Mouse (Mus musculus) heart, adult 2 months (tissue): ENCODE measurements around the gene Kcnip4. TPM values are rescaled to one million over a fixed set of nuclear protein-coding genes. Genes with fewer than 3 reads are reported as not detected.

Experiments
- DNase-seq, 2 experiments: peaks; one replicate each; pipeline ENCODE4 v3.0.0; 2021
- H3K27ac ChIP-seq: fragments of 200-600 bp; 2 replicates; pipeline ENCODE4 v1.8.1; 2022
- H3K27me3 ChIP-seq: fragments of 200-500 bp; 2 replicates; pipeline ENCODE4 v1.6.1; 2012; ENCODE audit warnings: mild to moderate bottlenecking, low read length, inconsistent platforms, mixed read lengths; ENCODE audit not compliant: control insufficient read depth, insufficient read depth
- H3K36me3 ChIP-seq: fragments of 200-500 bp; 2 replicates; pipeline ENCODE4 v1.6.1; 2012; ENCODE audit warnings: low read length, inconsistent platforms; ENCODE audit not compliant: control insufficient read depth, insufficient read depth
- H3K4me1 ChIP-seq: fragments of 200-500 bp; 2 replicates; pipeline ENCODE4 v1.6.1; 2011; ENCODE audit warnings: low read length; ENCODE audit not compliant: control insufficient read depth, insufficient read depth
- H3K4me3 ChIP-seq: fragments of 200-600 bp; 2 replicates; pipeline ENCODE4 v1.8.1; 2022
- H3K79me2 ChIP-seq: fragments of 200-500 bp; replicated peaks from 2 replicates; pipeline ENCODE4 v1.6.1; 2012; ENCODE audit warnings: mild to moderate bottlenecking, inconsistent platforms, low read length, moderate library complexity, mixed read lengths; ENCODE audit not compliant: control insufficient read depth, insufficient read depth
- H3K9ac ChIP-seq: fragments of 200-500 bp; 2 replicates; pipeline ENCODE4 v1.6.1; 2012; ENCODE audit warnings: low read depth, mild to moderate bottlenecking, control low read depth, inconsistent platforms, low read length, mixed read lengths
- CTCF ChIP-seq: fragments of 200-600 bp; IDR thresholded peaks from 2 replicates; pipeline ENCODE4 v1.8.1; 2022; ENCODE audit warnings: antibody characterized with exemption, mild to moderate bottlenecking, moderate library complexity
- EP300 ChIP-seq: fragments of 200-500 bp; IDR thresholded peaks from 2 replicates; pipeline ENCODE4 v1.6.1; 2011; ENCODE audit warnings: low read depth, low read length, control low read depth; ENCODE audit not compliant: insufficient read depth
- POLR2A ChIP-seq: fragments of 200-500 bp; IDR thresholded peaks from 2 replicates; pipeline ENCODE4 v1.6.1; 2011; ENCODE audit warnings: mild to moderate bottlenecking, low read depth, low read length, control low read depth; ENCODE audit not compliant: insufficient read depth
- WGBS: fragments of 180-500 bp; shearing (Covaris S2); methylation state at CpG from one replicate; pipeline ENCODE4 v1.1.7; 2018; 5-methylcytosine and 5-hydroxymethylcytosine counted together
- intact Hi-C: fragments of 180-260 bp; cut with DNase I; formaldehyde crosslinking; loops from one replicate; pipeline ENCODE4 v1.15.1; 2025
- polyA plus RNA-seq: library from polyadenylated mRNA; depleted of rRNA; stranded (reverse); fragments of >200 nt; gene quantifications from 2 replicates; pipeline ENCODE4 v1.2.3, GENCODE M21; 2012
- total RNA-seq, 2 experiments: library from RNA; stranded (reverse); gene quantifications; 2 replicates each; pipeline ENCODE4 v1.2.3; 2021

The Kcnip4 gene
- total and polyA plus RNA-seq, 3 experiments: 0.10 TPM; not detected in 2

DNA sequence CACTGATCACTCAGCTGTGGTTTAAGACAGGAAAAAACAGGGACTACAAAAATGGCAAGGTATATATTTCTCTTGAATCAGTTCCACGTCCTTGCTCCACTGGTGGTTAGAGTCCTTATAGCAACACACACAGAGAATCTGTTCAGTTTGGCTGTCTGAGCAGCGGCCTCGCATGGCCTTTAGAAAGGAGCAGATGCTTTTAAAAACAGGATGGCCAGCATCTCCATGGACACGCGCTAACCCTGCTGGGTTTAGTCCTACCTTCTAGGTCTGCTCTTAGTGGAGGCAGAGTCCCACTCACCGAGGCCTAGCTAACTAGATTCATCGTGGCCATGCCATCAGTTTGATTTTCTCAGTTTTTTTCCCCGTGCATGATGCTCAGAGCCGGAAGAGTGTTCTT is 918.4 kb downstream of the Kcnip4 start:
- 91% methylated on average over 9 of the region's 9 CpGs for WGBS
- no peaks in the 10 kb centered on the region for H3K4me1 ChIP-seq
- no peak for DNase-seq
- no peaks in the 10 kb centered on the region for H3K27me3 ChIP-seq
- no peak overlapping the region for H3K9ac ChIP-seq
- no peak overlapping the region for H3K4me3 ChIP-seq
- intact Hi-C loops: no loop called here
- no peaks in the 10 kb centered on the region for H3K79me2 ChIP-seq
- H3K36me3 ChIP-seq: no peaks in the 10 kb centered on the region
- H3K27ac ChIP-seq: no peak overlapping the region
- TF ChIP-seq POLR2A (no peak), CTCF (no peak), EP300 (no peak)

DNA sequence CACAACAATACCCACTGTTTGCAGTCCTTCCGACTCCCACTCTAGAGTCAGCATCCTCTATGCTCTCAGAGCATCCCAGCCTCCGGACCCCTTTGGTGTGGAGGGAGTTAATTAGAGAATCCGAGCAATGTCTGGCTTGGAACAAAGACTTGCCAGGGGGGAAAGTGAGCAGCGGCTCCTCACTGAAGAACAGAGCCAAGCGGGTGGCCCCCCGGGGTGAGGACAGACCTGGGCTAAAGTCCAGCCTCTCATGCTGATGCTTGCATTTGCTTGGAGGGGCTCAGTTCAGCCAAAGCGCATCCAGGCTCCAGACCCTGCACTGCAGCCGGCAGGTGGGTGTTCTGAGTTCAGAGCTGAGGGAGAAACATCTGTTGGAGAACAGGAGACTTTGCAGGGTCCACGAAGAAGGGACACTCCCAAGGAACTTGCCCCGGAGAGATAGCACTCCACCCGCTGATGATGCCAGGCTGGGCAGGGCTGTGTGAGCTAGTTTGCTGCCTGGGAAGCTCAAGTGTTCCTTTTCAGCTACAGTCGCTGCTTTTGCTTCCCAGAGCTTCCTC is 925.1 kb downstream of the Kcnip4 start:
- no peak for DNase-seq
- Histone ChIP-seq H3K27ac (no peak overlapping the region), H3K4me1 (no peaks in the 10 kb centered on the region), H3K79me2 (no peaks in the 10 kb centered on the region), H3K9ac (no peak overlapping the region), H3K4me3 (no peak overlapping the region), H3K27me3 (no peaks in the 10 kb centered on the region), H3K36me3 (no peaks in the 10 kb centered on the region)
- intact Hi-C loops: no loop called here
- TF ChIP-seq CTCF: no peak
- no peak for TF ChIP-seq POLR2A
- no peak for TF ChIP-seq EP300
- WGBS: 3% methylated on average over 12 of the region's 12 CpGs

- H3K36me3 ChIP-seq: no peaks in the 10 kb centered on the region
- H3K27me3 ChIP-seq: no peaks in the 10 kb centered on the region
- no peak overlapping the region for H3K27ac ChIP-seq
- H3K4me1 ChIP-seq: no peaks in the 10 kb centered on the region
- intact Hi-C loops: no loop called here
- TF ChIP-seq EP300 (no peak), POLR2A (no peak), CTCF (no peak)
- no peak overlapping the region for H3K4me3 ChIP-seq
- DNase-seq: no peak
- H3K9ac ChIP-seq: no peak overlapping the region
- H3K79me2 ChIP-seq: no peaks in the 10 kb centered on the region
These were observed 936.7 kb downstream of the Kcnip4 start for GRCm38 (mm10) chr5:48588014-48588413.

DNA sequence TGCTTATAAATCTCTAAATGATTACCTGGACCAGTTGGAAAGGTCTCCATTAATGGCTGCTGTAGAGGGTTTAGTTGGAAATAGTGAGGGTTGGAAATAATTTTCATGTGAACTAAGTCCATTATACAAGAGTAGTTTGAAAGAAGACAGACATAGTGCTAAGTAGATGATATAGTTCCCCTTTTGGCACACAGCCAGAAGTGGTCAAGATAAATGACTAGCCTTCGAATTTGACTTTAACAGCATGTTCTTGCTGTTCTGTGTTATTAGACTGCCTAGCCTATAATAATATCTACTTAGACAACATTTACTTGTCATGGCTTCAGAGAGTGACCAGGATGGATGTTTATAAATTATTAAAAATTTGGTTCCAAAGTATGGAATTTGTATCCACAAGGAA is 941.3 kb downstream of the Kcnip4 start:
- no peak for DNase-seq
- no peaks in the 10 kb centered on the region for H3K36me3 ChIP-seq
- H3K27ac ChIP-seq: no peak overlapping the region
- no peak for TF ChIP-seq EP300
- no peak for TF ChIP-seq POLR2A
- TF ChIP-seq CTCF: no peak
- H3K4me1 ChIP-seq: no peaks in the 10 kb centered on the region
- H3K79me2 ChIP-seq: no peaks in the 10 kb centered on the region
- no peak overlapping the region for H3K4me3 ChIP-seq
- intact Hi-C loops: no loop called here
- 0% methylated on average over 1 of the region's 1 CpGs for WGBS
- no peaks in the 10 kb centered on the region for H3K27me3 ChIP-seq
- H3K9ac ChIP-seq: no peak overlapping the region

DNA sequence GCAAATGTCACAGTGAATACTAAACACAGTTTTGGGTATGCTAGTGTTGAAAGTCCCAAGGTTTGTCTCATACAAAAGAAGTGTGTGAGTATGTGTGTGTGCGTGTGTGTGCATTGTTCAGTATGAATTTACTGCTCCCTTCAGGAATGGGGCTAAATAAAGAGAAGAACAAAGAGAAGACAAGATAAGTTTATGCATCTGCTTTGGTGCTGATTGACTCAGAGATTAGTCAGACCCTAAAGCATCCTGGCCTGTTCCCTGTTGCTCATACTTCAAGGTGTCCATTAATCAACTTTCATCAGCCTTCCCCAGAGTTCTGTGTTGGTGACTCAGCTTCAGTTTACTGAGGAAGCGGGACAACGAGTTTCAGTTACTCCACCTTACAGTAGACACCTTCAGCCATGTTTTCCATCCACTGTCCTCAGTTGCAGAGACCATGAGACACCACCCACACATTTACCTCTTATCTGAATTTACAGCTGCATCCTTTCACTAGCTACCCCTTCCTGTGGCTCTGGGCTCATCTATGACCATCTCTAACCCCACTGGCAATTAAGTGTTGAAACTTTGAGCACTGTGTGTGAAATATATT is 960.6 kb downstream of the Kcnip4 start:
- WGBS: 57% methylated on average over 3 of the region's 3 CpGs
- no peak for TF ChIP-seq POLR2A
- no peak for TF ChIP-seq EP300
- TF ChIP-seq CTCF: no peak

DNA sequence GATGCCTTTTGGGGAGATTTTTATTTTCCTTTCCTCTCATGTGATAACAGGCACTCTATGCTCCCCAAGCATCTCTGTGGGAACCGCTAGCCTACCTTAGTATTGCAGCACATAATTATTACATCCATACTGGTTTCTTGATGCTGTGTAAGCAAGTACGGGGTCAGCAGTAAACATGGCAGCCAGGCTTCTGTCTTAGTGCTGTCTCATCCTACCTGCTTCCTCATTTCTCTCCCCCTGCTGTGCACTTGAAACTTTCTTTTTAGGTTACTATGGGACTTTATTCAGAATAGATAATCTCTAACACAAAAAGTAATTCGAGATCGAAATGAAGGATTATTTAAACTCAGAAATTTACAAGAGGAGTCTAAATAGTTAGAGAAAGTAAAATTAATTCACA is 973.0 kb downstream of the Kcnip4 start:
- Histone ChIP-seq H3K79me2 (no peaks in the 10 kb centered on the region), H3K4me3 (no peak overlapping the region), H3K27ac (no peak overlapping the region), H3K4me1 (no peaks in the 10 kb centered on the region), H3K27me3 (no peaks in the 10 kb centered on the region), H3K9ac (no peak overlapping the region), H3K36me3 (no peaks in the 10 kb centered on the region)
- intact Hi-C loops: no loop called here
- WGBS: 73% methylated on average over 4 of the region's 4 CpGs
- DNase-seq: no peak
- TF ChIP-seq EP300 (no peak), CTCF (no peak), POLR2A (no peak)

More for the DNA sequence above, 960.6 kb downstream of the Kcnip4 start:
- Histone ChIP-seq H3K79me2 (no peaks in the 10 kb centered on the region), H3K9ac (no peak overlapping the region), H3K4me3 (no peak overlapping the region), H3K27ac (no peak overlapping the region), H3K36me3 (no peaks in the 10 kb centered on the region), H3K27me3 (no peaks in the 10 kb centered on the region), H3K4me1 (no peaks in the 10 kb centered on the region)
- no peak for DNase-seq
- intact Hi-C loops: no loop called here
